Mouse (Mus musculus) spleen, postnatal 4 days (tissue): ENCODE results near the gene Tesk2.
"Not testable (repeated sequence)": the region's sequence is repeated elsewhere in the genome, so short reads cannot be mapped to it uniquely, and the experiment has no call there.

Experiments used
- DNase-seq, 2 experiments: peaks; one replicate each; pipeline ENCODE4 v3.0.0; 2022; ENCODE audit warnings: low spot score in 2 of 2

The Tesk2 gene

DNA sequence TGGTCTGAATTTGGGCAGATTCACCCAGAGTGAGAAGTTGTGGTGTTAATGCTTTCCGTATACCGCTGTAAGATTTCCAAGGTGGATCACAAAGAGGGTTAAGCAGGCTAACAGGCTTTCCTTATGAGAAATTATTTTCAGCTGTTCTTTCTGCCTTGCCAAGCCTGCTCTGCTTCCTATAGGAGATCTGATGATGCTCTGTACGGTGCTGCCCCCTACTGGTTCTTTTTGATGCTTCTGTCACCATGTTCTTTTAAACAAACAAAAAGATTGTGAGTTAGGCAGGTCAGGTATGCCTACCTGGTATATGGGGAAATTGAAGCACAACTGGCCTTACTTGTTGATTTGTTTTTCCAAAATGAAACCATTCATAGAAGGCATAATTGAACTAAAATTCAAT lies 68.2 kb downstream of the Tesk2 start:
- peak; percentile 76 to 89 for DNase-seq

DNA sequence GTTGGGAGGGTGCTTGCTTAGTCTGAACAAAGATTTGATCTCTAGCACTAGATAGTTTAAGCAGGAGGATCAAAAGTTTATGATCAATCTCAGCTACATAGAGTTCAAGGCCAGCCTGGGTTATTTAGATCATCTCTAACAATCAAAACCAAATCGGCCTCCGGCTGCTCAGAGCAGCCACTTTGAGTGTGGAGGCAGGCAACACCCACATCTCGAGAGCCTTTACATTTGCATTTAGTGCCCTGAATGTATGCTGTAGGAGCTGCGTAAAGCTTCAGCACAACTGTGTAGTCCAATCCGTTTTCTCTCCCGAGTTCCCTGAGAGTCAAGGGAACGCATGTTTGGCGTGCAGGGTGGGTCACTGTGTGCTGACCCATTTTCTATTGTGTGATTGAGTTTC lies 71.7 kb downstream of the Tesk2 start:
- no peak for DNase-seq

DNA sequence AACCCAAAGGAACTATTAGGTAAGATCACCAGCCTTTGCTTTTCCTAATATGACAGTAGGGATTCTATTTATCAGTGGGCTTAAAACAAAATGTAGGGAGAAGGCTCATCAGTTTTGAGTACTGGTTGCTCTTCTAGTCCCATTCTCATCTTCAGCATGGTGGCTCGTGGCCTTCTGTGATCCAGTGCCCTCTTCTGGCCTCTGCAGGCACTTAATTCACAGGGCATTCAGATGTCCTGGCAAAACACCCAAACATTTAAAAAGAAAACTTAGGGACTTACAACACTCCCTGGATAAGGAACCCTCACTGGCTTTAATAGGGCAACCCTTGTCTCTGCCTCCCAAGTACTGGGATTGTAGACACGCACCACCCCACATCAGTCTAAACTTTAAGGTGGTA lies 73.5 kb downstream of the Tesk2 start:
- no peak for DNase-seq

DNA sequence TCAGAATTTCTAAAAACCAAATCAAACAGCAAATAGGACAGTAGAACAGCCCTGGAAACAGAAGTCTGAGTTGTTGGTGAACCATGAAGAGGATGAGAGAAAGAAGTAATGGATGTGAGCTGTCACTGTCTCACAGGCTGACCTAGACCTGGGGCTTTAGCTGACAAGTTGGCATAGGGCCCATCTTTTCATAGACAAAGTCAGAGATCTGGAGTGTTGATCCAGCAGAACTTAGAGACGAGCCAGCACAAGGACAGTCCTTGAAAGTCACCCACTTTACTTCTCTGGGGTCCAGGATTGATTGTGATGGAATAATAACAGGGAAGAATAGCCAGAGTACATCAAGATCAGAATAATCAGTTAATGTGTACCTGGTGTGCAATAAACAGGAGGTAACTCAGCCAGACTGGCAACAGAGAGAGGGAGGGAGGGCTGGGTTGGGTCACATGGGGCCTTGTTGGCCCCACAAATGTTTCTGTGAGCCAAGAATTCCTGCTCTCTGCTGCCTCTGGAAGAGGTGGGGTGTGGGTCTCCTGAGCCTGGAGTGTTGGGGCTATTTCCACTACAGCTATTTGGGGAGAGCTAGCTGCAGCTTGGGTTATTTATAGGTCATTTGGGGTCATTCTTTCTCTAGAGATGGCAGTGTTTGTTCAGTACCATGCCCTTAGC lies 75.8 kb downstream of the Tesk2 start:
- DNase-seq, result no peak

DNA sequence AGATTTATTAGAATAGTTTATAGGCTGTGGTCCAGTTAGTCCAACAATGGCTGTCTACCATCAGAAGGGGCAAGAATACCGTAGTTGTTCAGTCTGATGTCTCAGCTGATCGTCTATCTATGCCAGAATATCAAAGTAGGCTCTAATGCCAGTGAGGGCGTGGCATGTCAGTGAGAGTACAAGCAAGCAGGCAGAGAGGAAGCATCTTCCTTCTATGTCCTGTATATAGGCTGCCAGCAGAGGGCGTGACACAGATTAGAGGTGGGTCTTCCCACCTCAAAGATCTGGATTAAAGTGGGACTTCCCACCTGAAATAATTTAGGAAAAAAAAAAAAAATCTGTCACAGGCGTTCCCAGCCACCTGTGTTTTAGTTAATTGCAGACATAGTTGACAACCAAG lies 79.2 kb downstream of the Tesk2 start:
- DNase-seq, result no peak

DNA sequence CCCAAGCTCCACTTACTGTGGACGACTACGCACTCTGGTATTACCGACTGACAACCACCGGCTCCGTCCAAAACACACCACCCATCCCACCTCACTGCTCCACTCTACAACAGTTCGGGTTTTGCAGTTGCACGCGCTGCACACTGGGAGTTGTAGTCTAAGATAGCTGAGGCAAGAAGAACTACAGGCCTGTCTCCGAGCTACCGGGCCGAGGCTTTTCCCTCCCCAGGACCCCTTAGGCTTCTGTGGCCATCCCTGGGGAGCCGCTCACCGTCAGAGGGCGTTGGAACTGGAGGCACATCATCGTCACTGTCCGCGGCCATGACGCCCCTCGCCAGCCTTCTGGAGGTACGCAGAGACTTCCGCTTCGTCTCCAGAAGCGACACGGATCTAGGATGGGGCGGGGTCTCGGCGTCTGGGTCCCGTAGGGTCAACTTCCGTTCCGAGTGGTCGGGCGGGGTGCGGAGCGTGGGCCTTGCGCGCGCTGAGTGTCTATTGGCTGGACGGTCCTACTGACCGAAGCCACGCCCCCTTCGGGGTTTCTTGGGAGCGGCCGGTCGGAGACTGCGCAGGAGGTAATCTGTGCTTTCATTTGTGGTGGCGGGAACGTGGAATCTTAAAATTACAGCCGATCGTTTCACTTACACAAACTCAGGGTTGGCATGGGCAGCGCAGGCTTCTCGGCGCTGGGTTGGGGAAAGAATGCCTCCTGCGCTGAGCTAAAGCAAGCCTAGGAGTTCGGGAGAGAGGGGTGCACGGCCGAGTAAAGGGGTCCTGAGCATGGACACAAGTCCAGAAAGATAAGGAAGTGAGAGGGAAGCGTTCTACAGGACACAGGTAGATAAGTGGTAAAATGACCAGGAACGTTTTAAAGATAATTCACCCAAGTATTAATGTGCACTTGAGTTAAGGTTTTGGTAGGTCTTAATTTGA lies 86.7 kb downstream of the Tesk2 start, which contains the start of the genes Toe1 and Mutyh:
Gene Toe1, minus strand, starts transcription at position 444 of the 933 bp plus-strand sequence.
Gene Mutyh, plus strand, starts transcription at position 527 of the 933 bp plus-strand sequence.
- DNase-seq, result peak; percentile 92 to 95

DNA sequence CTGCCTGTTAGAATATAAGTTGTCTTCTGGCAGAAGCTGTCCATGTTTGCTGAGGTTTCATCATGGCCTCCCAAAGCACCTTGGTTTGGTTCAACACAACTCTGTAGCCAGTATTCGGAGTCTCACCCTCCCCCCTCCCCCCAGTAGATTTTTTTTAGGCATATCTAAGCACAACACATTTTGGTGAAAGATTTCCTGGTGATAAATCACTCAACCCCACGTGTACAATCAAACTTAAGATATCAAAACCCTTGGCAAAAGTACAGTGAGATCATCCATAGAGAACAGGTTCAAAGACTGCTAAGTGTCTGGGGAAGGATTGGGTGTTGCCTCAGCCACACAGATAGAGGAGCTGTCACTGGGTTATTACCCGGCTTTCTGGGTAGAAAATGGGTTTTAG lies 90.3 kb downstream of the Tesk2 start:
- DNase-seq, result no peak

DNA sequence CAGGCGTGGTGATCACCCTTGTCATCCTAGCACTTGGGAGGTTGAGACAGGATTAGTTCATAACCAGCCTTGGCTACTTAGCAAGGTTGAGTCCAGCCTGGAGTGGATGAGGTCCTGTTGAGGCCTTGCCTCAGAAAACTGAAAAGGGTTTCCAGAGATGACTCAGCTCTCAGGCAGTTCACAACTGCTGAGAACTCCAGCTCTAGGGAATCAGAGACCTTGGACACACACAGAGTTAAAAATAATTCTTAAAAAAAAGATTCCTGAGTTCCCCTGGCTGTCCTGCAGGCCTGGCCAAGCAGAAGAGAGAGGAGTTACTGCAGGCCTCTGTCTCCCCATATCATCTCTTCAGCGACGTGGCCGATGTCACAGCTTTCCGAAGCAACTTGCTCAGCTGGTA lies 94.5 kb downstream of the Tesk2 start:
- DNase-seq, result no peak

DNA sequence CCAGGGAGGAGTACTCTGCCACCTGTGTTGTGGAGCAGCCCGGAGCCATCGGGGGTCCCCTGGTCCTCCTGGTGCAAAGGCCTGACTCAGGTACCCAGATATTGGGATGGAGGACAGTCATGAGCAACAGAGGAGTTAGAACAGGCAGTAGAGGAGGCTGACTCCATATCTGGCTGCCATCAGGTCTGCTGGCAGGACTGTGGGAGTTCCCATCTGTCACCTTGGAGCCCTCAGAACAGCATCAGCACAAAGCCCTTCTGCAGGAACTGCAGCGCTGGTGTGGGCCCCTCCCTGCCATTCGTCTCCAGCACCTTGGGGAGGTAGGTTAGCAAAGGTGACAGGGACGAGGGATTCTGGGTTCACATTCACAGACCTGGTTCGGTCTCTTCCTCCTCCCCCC lies 96.7 kb downstream of the Tesk2 start:
- no peak for DNase-seq

DNA sequence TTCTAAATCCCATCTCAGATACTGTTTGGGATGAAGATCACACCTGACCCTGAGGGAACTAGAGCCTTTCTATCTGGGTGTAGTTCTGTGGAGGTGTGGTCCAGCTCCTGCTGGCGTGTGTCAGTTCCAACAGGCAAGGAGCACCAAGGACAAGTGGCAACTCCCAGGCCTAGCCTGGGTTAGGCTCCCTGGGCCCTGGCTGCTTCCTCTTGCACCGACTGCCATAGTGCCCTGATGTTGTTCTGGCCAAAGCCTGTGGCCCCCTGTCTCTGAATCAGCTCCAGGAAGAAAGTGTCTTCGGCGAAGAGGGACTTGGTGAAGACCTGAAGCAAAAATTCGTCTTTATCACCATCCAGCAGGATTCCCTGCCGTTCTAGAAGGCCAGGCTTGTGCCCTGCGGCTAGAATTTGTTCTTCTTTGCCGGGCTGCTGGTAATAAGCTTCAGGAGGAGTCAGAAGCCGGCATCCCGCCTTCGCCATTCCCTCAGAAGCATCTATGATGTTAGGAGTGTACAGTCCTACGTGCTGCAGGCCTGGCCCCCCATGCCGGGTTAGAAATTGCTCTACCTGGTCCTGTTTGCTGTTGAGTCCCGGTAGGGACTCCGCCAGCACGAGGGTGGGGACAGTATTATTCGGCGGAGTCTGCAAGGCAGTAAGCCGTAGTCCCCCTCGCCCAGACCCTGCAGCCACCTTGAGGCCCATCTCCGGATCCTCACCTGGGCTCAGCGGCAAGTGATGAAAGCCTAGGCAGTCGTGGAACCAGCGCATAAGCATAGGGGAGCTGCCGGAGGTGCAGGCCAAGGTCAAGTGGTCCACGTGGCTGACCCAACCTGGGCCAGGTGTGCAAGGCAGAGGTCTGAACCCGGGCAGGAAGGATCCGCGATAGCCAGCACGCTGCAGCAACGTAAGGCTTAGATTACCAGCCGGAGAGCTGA lies 99.5 kb downstream of the Tesk2 start:
- DNase-seq, result no peak

DNA sequence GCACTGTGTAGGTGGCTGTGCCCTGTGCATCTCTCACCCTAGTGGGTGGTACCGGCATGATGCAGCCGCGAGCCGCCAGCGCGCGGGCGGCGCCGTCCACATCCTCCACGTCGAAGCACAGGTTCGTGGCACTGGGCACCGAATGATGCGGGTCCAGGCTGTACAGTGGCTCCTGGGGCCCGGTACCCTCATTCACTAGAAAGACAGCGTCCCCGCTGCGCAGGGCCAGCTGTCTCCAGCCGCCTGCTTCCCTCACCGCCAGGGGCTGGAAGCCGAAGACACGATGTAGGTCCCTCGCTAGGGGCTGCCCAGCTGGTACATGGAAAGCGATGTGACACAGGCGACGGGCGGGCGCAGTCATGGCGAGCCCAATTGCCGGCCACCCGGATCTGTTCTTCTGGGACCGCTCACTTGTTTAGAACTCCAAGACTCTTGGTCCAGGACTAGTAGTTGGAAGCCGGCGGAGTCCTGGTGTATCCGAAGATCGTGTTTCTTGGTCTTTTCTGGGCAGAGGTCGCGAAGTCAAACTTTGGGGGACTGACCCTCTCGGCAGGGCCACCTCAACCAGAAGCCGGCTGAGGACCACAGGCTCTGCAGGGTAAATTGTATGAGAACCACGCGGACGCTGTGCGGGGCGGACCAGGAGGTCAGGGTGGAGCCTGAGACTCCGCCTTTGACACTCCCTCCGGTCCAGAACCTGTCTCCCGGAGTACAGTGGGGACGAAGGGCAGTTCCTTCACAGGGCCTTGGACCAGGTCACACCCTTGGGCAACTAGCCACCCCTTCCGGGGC lies 100.3 kb downstream of the Tesk2 start:
- peak; percentile 52 to 80 for DNase-seq

DNA sequence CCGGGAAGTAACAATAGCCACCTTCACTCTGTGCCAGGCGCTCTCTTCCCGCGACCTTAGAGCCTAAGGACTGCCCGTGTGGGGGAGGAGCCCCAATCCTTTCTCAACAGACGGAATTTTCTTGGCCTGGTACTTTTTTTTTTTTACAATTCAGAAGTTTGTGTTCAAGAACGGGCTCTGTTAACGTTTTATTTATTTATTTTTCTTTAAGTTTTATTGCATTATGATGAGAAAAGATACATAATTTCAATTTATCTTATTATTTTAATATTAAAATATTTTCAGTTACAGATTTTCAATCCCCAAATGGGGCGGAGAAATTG lies 100.9 kb downstream of the Tesk2 start, which contains the start of gene Hpdl:
Gene Hpdl, minus strand, starts transcription at position 14 of the 323 bp plus-strand sequence.
- no peak for DNase-seq

DNA sequence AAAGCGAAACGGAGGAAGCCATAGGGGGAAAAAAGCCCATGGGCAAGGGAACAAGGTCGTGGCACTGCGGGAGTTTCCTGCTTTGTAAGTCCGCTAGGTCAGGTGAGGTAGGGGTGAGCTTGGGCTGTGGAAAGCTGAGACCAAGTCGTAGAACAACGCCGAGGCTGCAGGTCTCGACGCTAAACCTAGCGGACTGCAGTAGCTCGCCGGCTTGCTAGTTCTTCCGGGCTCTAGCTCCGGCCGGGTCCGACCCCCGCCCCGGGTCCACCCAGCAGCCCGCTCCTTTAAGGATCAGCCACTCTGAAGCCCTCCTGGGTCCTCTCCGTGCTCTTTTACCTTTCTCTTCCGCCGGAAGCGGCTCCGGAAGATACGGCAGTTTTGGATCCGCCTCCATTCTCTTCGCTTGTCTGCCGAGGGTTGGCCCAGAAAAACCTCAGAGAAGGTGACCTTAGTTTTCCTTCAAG lies 103.8 kb downstream of the Tesk2 start:
- DNase-seq, result peak; percentile 59 to 81

DNA sequence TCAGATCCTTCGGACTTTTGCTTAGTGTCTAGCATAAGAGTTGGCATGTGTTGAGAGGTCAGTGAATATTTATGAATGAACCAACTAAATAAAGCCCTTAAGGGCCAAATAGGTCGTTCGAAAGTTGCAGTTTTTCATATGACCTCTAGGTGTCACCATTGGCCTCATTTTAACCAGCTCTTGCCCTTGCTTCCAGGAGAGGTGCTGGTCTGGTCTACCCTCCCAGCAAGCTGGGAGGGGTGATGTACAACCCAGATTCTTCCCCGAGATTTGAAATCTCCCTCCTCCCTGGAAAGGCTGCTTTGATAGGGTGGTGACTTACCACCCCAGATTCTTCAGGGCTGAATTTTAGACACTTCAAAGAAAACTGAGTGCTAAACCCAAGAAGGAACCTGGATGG lies 107.1 kb downstream of the Tesk2 start:
- DNase-seq, result no peak

DNA sequence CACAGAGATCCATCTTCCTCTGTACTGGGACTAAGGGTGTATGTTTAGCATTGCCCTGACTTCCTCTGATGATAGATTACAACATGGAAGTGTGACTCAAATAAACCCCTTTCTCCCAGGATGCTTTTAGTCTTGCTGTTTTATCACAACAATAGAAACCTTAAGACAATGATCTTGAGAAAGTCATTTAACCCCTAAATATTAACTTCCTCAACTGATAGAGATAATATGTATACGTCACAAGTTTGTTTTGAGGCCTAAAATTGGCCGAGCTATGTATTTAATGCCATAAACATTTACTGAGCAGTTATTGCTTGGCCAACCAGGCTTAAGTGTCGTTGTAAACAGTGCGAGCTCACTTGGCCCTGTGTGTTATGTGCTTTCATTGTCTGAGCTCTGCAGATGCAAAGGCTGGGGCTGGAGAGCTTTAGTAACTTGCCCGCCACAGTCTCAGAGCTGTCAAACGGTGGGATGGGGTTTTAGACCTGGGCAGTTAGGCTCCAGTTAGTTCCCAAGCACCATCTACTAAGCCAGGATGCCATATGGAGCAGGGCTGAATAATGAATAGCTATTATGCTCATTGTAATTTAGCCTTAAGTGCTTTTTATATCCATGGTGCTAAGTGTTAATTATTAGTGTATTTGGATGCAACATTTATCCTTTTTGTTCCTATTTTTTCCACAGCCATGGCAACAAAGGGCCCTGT lies 108.8 kb downstream of the Tesk2 start:
- no peak for DNase-seq

DNA sequence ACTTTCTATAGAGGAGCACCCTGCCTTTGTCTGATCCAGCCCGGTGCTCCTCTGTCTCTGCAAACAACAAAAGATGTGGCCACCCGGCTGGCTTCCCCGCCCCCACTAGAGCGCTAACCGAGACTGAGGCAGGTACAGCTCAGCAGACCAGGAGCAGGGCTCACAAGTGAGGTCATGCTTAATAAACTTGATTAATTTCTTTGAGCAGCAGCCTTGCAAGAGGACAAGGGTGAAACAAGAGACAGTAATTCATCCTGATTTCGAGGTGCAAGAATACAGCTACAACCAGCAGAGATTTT lies 109.3 kb downstream of the Tesk2 start:
- no peak for DNase-seq

DNA sequence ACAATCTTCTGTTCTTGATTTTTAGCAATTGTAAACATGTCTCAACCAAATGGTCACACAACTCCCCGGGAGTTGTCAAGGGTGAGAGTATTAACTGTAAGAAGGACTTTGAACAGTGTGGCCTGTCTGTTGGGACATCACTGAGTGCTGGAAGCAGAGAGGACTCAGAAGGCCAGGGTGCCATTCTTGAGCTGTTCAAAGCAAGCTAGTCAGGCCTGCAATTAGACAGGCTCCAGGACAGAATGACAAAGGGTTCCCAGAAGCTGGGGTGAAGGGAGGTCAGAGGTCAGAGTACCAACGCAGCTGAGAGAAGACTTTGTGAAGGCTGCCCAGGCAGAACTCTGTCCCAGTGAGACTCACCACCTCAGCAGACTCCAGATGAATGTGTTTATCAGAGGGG lies 118.3 kb downstream of the Tesk2 start:
- DNase-seq, result no peak

DNA sequence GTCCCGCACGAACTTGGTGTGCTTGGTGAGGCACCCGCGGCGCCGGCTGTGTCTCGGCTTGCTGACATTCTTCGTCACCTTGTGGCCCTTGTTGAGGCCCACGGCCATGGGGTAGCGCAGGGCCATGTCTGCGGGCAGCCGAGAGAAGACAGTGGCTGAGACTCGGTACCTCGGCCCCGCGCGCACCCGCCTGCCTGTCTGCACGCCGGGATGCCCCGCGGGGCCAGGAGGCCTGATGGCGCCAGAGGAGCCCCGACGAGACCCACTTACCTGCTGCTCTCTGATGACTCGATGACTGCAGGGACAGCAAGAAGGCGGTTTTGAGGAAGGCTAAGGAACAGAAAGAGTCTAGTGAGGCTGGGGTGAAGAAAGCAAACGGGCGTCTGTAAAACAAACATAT lies 119.3 kb downstream of the Tesk2 start:
- DNase-seq, result not testable (repeated sequence)

DNA sequence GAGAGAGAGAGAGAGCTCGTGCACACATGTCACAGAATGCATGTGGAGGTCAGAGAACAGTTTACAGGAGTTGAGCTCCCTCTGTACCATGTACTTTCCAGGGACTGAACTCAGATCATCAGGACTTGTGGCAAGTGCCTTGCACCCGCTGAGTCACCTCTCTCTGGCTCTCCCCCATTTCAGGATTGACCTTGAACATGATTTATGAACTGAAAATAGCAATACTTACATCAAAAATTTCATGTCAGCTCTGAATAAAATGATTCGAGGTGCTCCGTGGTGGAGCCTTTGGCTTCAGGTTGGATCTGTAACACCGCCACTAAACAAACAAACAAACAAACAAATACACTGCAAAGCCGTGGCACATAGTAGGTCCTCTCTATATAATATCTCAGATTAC lies 120.1 kb downstream of the Tesk2 start:
- no peak for DNase-seq

DNA sequence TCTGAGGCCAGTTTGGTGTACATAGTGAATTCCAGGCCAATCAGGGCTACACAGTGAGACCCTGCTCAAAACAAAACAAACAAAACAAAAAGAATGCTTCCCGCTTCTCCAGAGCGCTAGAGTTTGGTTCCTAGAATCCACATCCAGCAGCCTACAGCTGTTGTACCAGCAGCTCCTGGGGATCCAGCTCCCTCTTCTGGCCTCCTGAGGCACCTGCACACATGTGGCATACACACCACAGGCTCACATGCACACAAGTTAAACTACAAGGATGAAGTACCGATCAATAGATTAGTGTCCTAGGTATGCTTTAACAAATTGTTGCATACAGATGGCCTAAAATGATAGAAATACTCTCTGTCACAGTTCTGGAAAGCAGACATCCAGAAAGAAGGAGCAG lies 123.6 kb downstream of the Tesk2 start:
- no peak for DNase-seq

DNA sequence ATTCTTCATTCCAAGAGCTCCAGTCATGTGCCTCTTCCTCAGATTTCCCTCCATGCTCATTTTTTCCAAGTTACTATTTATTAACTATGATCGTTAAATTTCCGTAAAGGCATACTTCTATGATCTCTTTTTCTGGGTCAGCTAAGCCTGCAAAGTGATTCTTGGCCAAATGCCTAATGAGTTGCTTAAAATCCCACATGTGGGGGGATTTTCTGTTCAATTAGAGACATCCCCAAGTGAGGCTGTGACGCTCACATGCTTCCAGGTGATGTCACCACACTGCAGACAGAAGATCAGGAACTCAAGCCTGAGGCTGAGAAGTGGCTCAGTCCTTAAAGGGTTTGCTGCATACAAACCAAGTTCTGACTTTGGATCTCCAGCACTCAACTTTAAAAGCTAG lies 129.2 kb downstream of the Tesk2 start:
- no peak for DNase-seq
